Mouse (Mus musculus) layer of hippocampus, adult 11-12 months (tissue): ENCODE data around the gene Adat3.

Source experiments
- DNase-seq: peaks from one replicate; pipeline ENCODE4 v3.0.0; 2022; ENCODE audit warnings: low spot score

Adat3 gene

DNA sequence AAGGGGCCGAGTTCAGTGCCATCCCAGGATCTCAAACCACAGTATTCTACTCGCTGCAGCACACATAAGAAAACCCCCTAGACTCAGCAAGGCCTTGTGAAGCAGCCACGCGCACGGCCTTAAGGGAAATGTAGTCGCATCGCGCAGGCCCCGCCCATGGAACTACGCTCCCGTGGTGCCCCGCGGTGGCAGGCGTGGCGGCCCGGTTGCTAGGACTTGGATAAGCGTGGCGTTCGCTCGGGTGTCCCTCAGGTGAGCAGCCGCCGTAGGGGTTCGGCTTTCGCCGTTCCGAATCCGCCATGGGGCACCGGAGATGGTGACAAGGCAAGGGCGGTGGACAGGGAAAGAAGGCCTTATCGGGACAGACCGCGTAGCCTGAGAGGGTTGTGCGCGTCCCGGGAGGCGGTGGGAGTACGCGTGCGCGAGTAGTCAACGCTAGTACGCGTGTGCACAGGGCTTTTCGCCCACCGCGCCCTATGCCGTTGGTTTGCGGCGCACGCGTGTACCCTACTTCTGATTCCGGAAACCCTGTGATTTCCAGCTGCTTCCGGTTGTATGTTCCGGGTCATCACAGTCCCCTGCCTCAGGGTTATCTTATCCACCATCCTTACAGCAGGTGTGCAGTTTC, at the start of gene Adat3, which contains the start of gene Scamp4:
Adat3 (plus strand) TSS at position 183 of the 628 bp plus-strand sequence.
Scamp4 (plus strand) TSS at position 175 of the 628 bp plus-strand sequence.
- peak; percentile 96 for DNase-seq

GRCm38 (mm10) chr10:80553575-80553974, 49.1 kb upstream of the Adat3 start:
- DNase-seq: no peak

DNA sequence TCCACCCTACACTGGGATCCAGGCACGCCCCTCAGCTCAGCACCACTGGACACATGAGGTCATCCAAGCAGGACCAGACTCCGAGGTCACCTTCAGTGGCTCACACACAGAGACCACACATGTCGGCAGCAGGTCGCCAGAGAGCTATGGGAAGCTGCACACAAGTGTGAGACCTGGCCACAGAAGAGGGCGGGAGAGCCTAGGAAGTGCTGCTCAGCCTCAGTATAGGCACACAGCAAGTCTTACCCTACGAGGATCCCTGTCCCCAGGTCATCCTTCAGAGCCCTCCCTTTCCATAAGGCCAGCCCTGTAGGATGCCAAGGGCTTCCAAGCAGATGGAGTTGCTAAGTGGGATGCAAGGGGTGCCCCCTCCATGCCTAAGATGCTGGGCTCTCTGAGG, 48.7 kb upstream of the Adat3 start:
- DNase-seq: no peak

DNA sequence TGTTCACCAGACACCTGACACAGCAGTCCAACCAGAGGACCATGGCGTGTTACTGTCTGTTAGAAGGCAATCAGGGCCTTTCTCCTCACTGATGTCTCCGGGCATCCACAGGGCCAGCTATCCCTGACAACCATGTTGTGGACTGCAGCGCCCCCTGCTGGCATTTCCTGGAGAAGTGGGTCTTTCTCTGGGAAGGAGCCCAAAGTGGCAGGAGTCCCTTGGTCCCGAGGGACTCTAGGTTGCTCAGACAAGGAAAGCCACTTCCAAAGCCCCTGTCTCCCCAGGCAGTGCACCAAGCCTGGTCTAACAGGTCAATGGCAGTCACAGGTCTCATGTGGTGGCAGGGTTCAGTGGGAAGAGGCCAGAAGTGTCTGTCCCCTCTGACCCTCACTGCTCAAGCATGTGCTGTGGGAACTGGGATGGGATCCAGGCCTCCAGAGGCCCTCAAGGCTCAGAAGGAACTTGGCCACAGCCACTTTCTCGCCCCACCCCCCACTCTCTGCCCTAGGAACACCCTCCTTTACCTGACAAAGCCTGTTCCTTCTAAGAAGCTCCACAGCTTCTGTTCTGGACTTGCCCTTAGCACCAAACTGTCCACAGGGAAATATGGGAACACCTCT, 45.2 kb upstream of the Adat3 start:
- peak; percentile 79 for DNase-seq

DNA sequence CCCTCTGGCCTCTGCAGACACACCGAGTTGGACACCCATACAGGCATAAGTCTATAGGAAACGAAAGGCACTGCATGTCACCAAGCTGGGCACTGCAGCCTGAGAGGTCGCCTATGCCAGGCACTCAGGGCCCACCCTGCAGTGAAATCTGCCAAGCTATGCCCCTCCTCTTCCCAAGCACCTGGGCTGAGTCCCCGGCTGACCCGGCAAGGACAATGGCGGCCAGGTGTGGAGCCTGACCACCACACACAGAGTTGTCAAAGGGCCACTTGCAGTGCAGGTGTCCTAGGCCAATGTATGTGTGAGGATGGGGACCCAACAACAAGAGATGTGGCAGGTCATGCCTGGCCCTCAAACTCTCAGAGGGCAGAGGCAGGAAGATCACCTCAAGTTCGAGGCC, 43.2 kb upstream of the Adat3 start:
- DNase-seq: no peak

DNA sequence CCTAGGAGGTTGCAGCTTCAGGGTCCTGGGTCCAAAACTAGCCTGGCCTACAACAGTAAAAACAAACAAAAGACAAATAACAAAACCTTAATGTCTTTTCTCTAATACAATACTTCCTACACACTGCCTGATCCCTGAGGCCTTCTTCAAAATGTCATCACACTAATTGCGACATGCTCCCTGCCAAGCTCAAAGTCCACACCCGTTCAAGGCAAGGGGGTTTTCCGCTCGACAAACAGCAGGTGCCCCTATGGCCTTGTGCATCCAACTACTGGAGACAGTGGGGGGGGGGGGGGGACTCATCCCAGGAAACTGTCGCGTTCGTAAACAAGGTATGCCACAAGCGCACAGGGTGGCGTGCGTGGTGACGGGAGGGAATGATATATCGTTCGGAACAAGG, 42.1 kb upstream of the Adat3 start:
- DNase-seq: no peak

- peak; percentile 96 for DNase-seq
Observed at GRCm38 (mm10) chr10:80561116-80561944, 41.4 kb upstream of the Adat3 start, which contains the start of gene Rexo1. TSS of gene Rexo1 (minus strand) at chr10:80561560.

- DNase-seq: peak; percentile 92
Observed at GRCm38 (mm10) chr10:80566375-80567092, 36.1 kb upstream of the Adat3 start.

DNA sequence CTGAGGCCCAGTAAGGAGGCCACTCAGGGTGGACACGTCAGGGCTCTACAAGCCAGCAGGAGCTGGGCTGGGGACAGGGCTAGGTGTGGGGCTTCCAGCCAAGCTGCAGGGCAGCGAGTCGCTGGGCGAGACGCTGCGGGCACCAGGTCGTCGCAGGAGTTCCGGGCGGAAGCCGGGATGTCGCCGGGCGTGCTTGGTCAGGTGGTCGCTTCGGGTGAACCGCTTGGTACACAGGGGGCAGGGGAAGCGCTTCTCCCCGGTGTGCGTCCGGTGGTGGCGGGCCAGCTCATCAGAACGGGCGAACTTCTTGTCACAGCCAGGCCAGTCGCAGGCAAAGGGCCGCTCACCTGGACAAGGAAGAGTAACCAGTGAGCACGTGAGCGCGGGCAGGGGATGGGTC, 33.8 kb upstream of the Adat3 start:
- DNase-seq: no peak

DNA sequence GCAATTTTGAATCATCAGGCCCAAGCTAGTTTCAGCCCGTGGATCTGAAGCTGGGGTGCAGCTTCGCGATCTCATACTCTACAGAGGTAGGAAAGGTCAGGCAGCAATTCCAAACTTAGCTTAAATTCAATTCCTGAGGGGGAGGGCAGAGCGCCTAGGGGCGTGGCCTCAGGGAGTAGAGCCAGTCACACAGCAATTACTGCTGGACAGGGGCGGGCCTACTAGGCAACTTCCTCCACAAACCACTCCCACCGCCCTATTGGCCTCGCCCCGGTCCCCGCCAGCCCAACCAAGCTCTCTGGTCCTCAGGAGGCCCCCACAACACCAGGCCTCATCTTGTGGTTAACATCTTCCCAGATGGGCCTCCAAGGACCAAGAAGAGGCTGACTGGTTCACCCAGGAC, 33.0 kb upstream of the Adat3 start:
- DNase-seq: peak; percentile 60

GRCm38 (mm10) chr10:80570419-80570818, 32.3 kb upstream of the Adat3 start:
- DNase-seq: no peak

DNA sequence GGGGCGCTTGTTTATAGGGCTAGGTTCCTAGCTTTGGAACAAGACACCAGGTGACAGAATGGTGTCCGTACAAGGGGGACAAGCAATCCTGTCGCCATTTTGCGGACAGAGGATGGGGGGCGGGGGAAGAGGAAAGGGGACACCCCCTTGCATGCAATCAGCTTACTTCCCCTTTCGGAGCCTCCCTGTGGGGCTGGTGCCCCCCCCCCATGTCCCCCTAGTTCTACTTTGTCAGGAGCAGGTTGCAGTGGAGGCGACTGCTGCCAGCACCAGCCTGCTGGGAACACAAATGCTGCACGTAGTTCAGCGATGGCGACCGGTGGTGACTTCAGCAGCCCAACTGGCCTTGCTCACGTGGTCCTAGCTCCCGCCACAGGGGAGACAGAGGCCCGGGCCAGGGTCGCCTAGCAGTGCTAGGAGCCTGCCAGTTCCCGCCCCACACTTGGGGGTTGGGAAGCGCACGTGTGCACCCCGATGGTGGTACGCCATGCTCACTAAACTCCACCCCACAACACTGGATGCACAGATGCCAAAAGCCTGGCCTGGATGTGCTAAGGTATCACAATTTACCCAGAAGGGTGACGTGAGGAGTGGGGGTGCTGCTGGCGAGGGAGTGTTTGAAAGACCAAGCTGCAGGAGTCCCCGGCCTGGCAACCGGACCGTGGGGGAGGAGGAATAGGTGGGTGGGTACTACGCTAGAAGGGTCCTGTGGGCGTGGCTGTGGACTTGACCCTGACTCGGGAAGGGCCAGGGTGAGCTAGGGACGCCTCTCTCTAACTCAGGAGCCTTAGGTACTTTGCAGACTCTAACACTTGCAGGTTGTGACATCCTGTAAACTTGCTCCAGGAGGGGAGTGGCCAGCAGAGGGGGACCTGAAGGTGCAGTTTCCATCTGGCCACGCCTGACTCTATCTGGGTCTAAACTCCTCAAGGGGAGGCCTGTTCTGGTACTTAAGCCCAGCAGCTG, 31.5 kb upstream of the Adat3 start:
- DNase-seq: peak; percentile 55

- no peak for DNase-seq
Observed at GRCm38 (mm10) chr10:80572477-80572876, 30.2 kb upstream of the Adat3 start.

GRCm38 (mm10) chr10:80573944-80574343, 28.7 kb upstream of the Adat3 start:
- no peak for DNase-seq

DNA sequence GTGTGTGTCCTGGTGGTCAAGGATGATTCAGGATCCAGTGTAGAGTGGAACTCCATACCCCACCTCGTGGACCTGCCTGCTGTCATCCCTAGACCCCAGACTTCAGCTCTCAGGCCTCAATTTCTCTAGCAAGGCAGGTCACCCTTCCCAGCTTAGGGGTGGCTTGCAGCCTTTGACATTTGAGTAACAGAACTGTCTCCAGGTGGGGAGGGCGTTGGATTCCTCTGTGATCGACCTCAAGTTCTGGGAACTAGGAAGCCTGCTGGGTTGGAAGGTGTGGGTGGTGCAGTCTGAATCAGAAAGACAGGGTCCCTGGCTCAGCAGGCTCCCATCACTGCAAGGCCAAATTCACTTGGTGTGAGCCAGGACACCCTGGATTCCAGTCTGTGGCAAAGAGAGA, 27.8 kb upstream of the Adat3 start:
- no peak for DNase-seq

GRCm38 (mm10) chr10:80575925-80576324, 26.8 kb upstream of the Adat3 start:
- no peak for DNase-seq

DNA sequence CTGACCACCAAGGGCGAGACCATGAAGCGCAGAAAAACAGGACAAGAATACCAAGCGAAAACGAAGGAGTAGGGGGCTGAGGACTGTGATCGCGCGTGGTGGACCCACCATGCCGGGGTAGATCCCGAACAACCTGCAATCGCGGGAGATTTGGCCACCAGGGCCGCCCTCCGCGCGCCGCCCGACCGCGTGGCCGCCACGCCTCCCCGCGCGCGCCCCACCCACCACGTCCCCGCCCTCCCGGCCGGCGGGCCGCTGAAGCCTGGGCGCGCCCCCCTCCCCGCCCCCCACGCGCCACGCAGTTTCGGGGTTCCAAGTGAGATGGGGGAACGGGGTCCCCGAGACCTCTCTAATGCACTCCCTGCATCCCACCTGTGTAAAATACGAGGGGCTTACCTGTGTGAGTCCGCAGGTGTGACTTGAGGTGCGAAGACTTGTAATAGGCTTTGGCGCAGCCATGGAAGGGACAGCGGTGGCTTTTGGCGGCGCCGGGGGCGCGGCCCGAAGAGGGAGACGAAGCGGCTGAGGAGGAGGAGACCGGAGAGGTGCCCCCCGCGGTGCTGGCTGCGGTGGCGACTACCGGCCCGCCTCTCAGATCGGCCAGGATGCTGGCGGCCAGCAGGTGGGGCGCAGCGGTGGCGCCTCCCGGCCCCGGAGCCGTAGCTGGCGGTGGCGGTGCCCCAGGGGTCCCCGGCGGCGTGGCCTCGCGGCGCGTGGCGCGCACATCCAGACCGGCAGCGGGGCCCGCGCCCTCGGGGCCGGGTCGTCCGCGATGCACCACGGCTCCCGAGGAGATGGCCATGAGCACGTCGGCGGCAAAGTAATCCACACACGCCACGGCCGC, 26.1 kb upstream of the Adat3 start:
- DNase-seq: peak; percentile 56

DNA sequence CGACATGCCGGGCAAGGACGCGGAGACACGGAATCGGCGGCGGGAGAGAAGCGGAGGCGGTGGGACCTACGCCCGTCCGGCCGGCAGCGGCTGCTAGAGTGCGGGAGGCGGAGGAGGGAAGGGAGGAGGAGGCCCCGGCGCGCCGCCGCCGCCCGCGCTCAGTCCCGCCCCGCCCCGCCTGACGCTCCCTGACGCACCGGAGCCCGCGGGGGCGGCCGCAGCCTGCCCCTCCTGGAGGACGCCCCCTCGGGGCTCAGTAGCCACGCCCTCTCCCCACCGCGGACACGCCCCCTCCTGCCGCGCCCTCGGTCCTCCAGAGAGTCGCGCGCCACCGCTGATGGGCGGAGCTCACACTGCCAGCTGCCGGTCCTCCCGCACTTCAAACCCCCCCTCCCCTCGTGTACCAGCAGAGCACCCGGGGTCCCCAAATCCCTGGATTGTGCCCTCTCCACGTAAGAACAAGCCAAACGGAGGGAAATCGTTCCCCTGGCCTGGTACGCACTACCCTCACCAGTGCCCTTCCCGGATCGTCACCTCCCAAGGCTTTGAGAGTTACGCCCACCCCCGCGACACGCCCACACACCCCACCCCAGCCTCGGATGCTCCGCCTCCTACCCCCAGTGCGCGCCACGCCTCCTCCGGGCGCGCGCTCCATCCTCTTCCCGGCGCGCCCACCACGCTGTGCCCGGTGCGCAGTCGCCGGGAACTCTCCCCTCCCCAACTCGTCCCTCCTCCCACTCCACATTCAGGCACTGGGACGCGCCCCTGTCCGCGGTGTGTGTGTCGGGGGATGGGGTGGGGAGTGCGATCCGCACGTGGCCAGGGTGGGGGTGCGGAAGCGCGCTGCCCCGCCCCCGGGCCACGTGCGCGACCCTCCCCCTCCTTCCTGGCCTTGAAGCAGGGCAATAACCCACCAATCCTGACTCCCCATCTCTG, 25.2 kb upstream of the Adat3 start, which contains the start of gene Klf16:
Klf16 (minus strand) TSS at position 127 of the 936 bp plus-strand sequence.
- peak; percentile 98 for DNase-seq
